Mouse (Mus musculus) gastrocnemius, postnatal 36 days (tissue): ENCODE data around the gene Supt4a. TPM values are rescaled to one million over a fixed set of nuclear protein-coding genes. Genes with fewer than 3 reads are reported as not detected.

Source experiments
- DNase-seq, 2 experiments: peaks; one replicate each; pipeline ENCODE4 v3.0.0; 2022
- intact Hi-C: fragments of 180-260 bp; cut with DNase I; formaldehyde crosslinking; loops from one replicate; pipeline ENCODE4 v1.15.1; 2025
- total RNA-seq, 2 experiments: library from RNA; stranded (reverse); gene quantifications; 2 replicates each; pipeline ENCODE4 v1.2.3; 2021

Supt4a gene
- total RNA-seq, 2 experiments from 2014 or later: 26.8 to 37.6 TPM

- intact Hi-C loops: no loop called here
- no peak for DNase-seq
These were observed 12.7 kb downstream of the Supt4a start for GRCm38 (mm10) chr11:87750043-87750421.

GRCm38 (mm10) chr11:87750521-87750920, 13.2 kb downstream of the Supt4a start:
- intact Hi-C loops: no loop called here
- DNase-seq: no peak

- no peak for DNase-seq
- intact Hi-C loops: no loop called here
These were observed 13.7 kb downstream of the Supt4a start for GRCm38 (mm10) chr11:87751031-87751430.

- DNase-seq: no peak
- intact Hi-C loops: no loop called here
These were observed 14.2 kb downstream of the Supt4a start for GRCm38 (mm10) chr11:87751491-87751966.

- intact Hi-C loops: no loop called here
- DNase-seq: no peak
These were observed 15.0 kb downstream of the Supt4a start for GRCm38 (mm10) chr11:87752307-87752706.

- intact Hi-C loops: no loop called here
- no peak for DNase-seq
These were observed 15.9 kb downstream of the Supt4a start for GRCm38 (mm10) chr11:87753255-87753654.

GRCm38 (mm10) chr11:87753891-87754501, 16.6 kb downstream of the Supt4a start:
- DNase-seq: no peak
- intact Hi-C loops: no loop called here

- intact Hi-C loops: no loop called here
- DNase-seq: no peak
These were observed 17.3 kb downstream of the Supt4a start for GRCm38 (mm10) chr11:87754603-87755002.

GRCm38 (mm10) chr11:87755360-87756017, 18.1 kb downstream of the Supt4a start:
- intact Hi-C loops: no loop called here
- DNase-seq: peak in 1 of 2 experiments; percentile 36

- intact Hi-C loops: no loop called here
- DNase-seq: no peak
These were observed 19.0 kb downstream of the Supt4a start for GRCm38 (mm10) chr11:87756251-87756820.

GRCm38 (mm10) chr11:87757001-87757954, 19.9 kb downstream of the Supt4a start:
- intact Hi-C loops: no loop called here
- no peak for DNase-seq

- no peak for DNase-seq
- intact Hi-C loops: no loop called here
These were observed 21.0 kb downstream of the Supt4a start for GRCm38 (mm10) chr11:87758161-87758911.

- intact Hi-C loops: no loop called here
- DNase-seq: no peak
These were observed 21.7 kb downstream of the Supt4a start for GRCm38 (mm10) chr11:87758957-87759608.

- intact Hi-C loops: no loop called here
- DNase-seq: no peak
These were observed 22.3 kb downstream of the Supt4a start for GRCm38 (mm10) chr11:87759609-87760005.

- intact Hi-C loops: no loop called here
- DNase-seq: no peak
These were observed 23.1 kb downstream of the Supt4a start, which contains the start of gene Tspoap1 for GRCm38 (mm10) chr11:87760301-87761081. Gene Tspoap1 (plus strand): TSS chr11:87760541.

- intact Hi-C loops: no loop called here
- no peak for DNase-seq
These were observed 23.9 kb downstream of the Supt4a start for GRCm38 (mm10) chr11:87761181-87761721.

GRCm38 (mm10) chr11:87761806-87762701, 24.7 kb downstream of the Supt4a start:
- intact Hi-C loops: no loop called here
- no peak for DNase-seq
